Mouse (Mus musculus): ENCODE measurements around the gene Gm20532.

GRCm38 (mm10) chr2:26596898-26597297, 10.5 kb downstream of the Gm20532 start:
- TF ChIP-seq CTCF (conservative IDR thresholded peaks at IDR 0.05; ENCODE audit: low read length) (no peak), NANOG (IDR thresholded peaks at IDR 0.05; ENCODE audit: borderline replicate concordance, low read length) (no peak)

All from E14TG2a.4 (cell line).